Mouse (Mus musculus) right cerebral cortex, postnatal 10 days (tissue): ENCODE data around the gene Rangrf.
"Not testable (repeated sequence)": the region's sequence is repeated elsewhere in the genome, so short reads cannot be mapped to it uniquely, and the experiment has no call there.

Experiments
- DNase-seq, 2 experiments: peaks; one replicate each; pipeline ENCODE4 v3.0.0; 2021; ENCODE audit warnings: low spot score in 2 of 2

Gene Rangrf

GRCm38 (mm10) chr11:68979320-68979733, 4.3 kb upstream of the Rangrf start:
- DNase-seq, result no peak

- no peak for DNase-seq
Measured at GRCm38 (mm10) chr11:68975601-68976000, 616 bp upstream of the Rangrf start.

GRCm38 (mm10) chr11:68974059-68974450, 930 bp downstream of the Rangrf start:
- no peak for DNase-seq

GRCm38 (mm10) chr11:68973250-68974058, 1.5 kb downstream of the Rangrf start:
- DNase-seq, result peak; percentile 88 to 89

- DNase-seq, result no peak
Measured at GRCm38 (mm10) chr11:68970232-68970631, 4.8 kb downstream of the Rangrf start.

GRCm38 (mm10) chr11:68968752-68969151, 6.2 kb downstream of the Rangrf start:
- no peak for DNase-seq

GRCm38 (mm10) chr11:68967337-68968282, 7.4 kb downstream of the Rangrf start, which contains the start of gene Slc25a35:
Slc25a35 (plus strand) TSS chr11:68968131.
- peak; percentile 95 to 96 for DNase-seq

GRCm38 (mm10) chr11:68966554-68966953, 8.4 kb downstream of the Rangrf start:
- no peak for DNase-seq

GRCm38 (mm10) chr11:68965845-68966244, 9.1 kb downstream of the Rangrf start:
- peak in 1 of 2 experiments; percentile 70 for DNase-seq

GRCm38 (mm10) chr11:68965050-68965449, 9.9 kb downstream of the Rangrf start:
- DNase-seq, result no peak

GRCm38 (mm10) chr11:68963405-68963804, 11.6 kb downstream of the Rangrf start:
- DNase-seq, result no peak

GRCm38 (mm10) chr11:68962159-68962558, 12.8 kb downstream of the Rangrf start:
- DNase-seq, result not testable (repeated sequence)

- DNase-seq, result no peak
Measured at GRCm38 (mm10) chr11:68961596-68961995, 13.4 kb downstream of the Rangrf start.

GRCm38 (mm10) chr11:68957971-68958370, 17.0 kb downstream of the Rangrf start:
- DNase-seq, result no peak

- DNase-seq, result no peak
Measured at GRCm38 (mm10) chr11:68957308-68957707, 17.7 kb downstream of the Rangrf start, which contains the start of gene Arhgef15. Arhgef15 (minus strand) TSS chr11:68957480.

GRCm38 (mm10) chr11:68956697-68957096, 18.3 kb downstream of the Rangrf start:
- no peak for DNase-seq

- DNase-seq, result no peak
Measured at GRCm38 (mm10) chr11:68956107-68956506, 18.9 kb downstream of the Rangrf start.

- no peak for DNase-seq
Measured at GRCm38 (mm10) chr11:68955473-68955872, 19.5 kb downstream of the Rangrf start.

GRCm38 (mm10) chr11:68954408-68954807, 20.6 kb downstream of the Rangrf start:
- DNase-seq, result no peak

GRCm38 (mm10) chr11:68953903-68954302, 21.1 kb downstream of the Rangrf start:
- no peak for DNase-seq

GRCm38 (mm10) chr11:68947542-68947993, 27.4 kb downstream of the Rangrf start:
- DNase-seq, result peak; percentile 64 to 73

GRCm38 (mm10) chr11:68946806-68947440, 28.1 kb downstream of the Rangrf start:
- DNase-seq, result peak; percentile 58 to 64
